Mouse (Mus musculus) liver, adult 2 months (tissue): ENCODE measurements at regions not wholly inside any gene's neighbourhood (a gene's known extent, or its start where the extent isn't known, plus 50 kb on each side); places are given as distances from the start of the nearest gene placed in this dataset.

ENCODE experiments used
- CTCF ChIP-seq: fragments of 200-500 bp; IDR thresholded peaks from 2 replicates; pipeline ENCODE4 v1.5.1; 2011; ENCODE audit warnings: low read depth, low read length, control low read depth
- POLR2A ChIP-seq: fragments of 200-500 bp; IDR thresholded peaks from 2 replicates; pipeline ENCODE4 v1.6.1; 2011; ENCODE audit warnings: low read length, control low read depth; ENCODE audit not compliant: insufficient read depth; ENCODE audit errors: extremely low read depth

GRCm38 (mm10) chr6:35897990-35898389 lies 358.3 kb upstream of the Mtpn start:
- TF ChIP-seq CTCF: no peak
- no peak for TF ChIP-seq POLR2A
